Mouse (Mus musculus) liver, embryonic 14.5 days (tissue): ENCODE measurements at regions not wholly inside any gene's neighbourhood (a gene's known extent, or its start where the extent isn't known, plus 50 kb on each side); places are given as distances from the start of the nearest gene placed in this dataset.

Source experiments
- CTCF ChIP-seq: IDR thresholded peaks from 2 replicates; pipeline ENCODE4 v1.5.1; 2016; ENCODE audit warnings: antibody characterized with exemption, low read depth, control low read depth
- EP300 ChIP-seq: IDR thresholded peaks from 2 replicates; pipeline ENCODE4 v1.6.1; 2016; ENCODE audit warnings: antibody characterized with exemption, low read depth

GRCm38 (mm10) chr3:66375088-66375910 lies 78.7 kb upstream of the Veph1 start:
- TF ChIP-seq CTCF = no peak
- TF ChIP-seq EP300 = no peak
